ENCODE assay signal across 8 mouse cellular contexts in genomic region chr2:163657975-163658886, GRCm38 (mm10). TPM values are rescaled to one million over a fixed set of nuclear protein-coding genes. Genes with fewer than 3 reads are reported as not detected.
A peak's percentile ranks its signal among the peaks of the same experiment; 100 is the strongest.
DNase-seq lines count a peak whose midpoint lies in the region; ATAC-seq and TF ChIP-seq lines count a peak whose summit lies in the region.

Gene Pkig, plus strand, starts transcription at chr2:163658386.

- TF ChIP-seq POLR2A in CH12.LX (IDR thresholded peaks at IDR 0.05; ENCODE audit: low read depth, low read length), result peak; percentile 55; the same call in 1 of the 2 replicates

- peak; percentile 82 for ATAC-seq in heart, embryonic 14.5 days (ENCODE audit: insufficient number of reproducible peaks, insufficient read depth, low FRiP score, low read depth)
- peak; percentile 89 for ATAC-seq in liver, embryonic 14.5 days (ENCODE audit: insufficient read depth)
- peak; percentile 88 for ATAC-seq in stomach, embryonic 15.5 days (ENCODE audit: insufficient read depth, low FRiP score, low read depth)

- DNase-seq in CH12.LX (ENCODE audit: extremely low read depth), result peak; percentile 78
- peak; percentile 74 for DNase-seq in c-Kit-negative CD71-positive TER-119-positive erythroid progenitor cells, embryonic 14.5 days (ENCODE audit: low read depth, low spot score)
- DNase-seq in forebrain, embryonic 10.5 days (ENCODE audit: extremely low spot score, low spot score), result peak; percentile 84
- DNase-seq in kidney, postnatal 10 days, result peak; percentile 94
- peak; percentile 70 to 75 (median 70) for DNase-seq in liver, embryonic 14.5 days (ENCODE audit: low read depth in 3 of 3, low spot score in 3 of 3)
- DNase-seq in neural tube, embryonic 10.5 days (ENCODE audit: extremely low spot score, low spot score), result peak; percentile 92

- H3K27me3 ChIP-seq in CH12.LX (replicated peaks), result no peaks in the 10 kb centered on the region
- no peaks in the 10 kb centered on the region for H3K27me3 ChIP-seq in forebrain, embryonic 10.5 days (ENCODE audit: poor library complexity, severe bottlenecking)
- H3K27me3 ChIP-seq in heart, embryonic 14.5 days (ENCODE audit: control insufficient read depth, insufficient read depth, low read length), result no peaks in the 10 kb centered on the region
- H3K27me3 ChIP-seq in liver, embryonic 14.5 days (ENCODE audit: control insufficient read depth, insufficient read depth, low read length), result no peaks in the 10 kb centered on the region
- H3K27me3 ChIP-seq in stomach, embryonic 15.5 days (replicated peaks), result no peaks in the 10 kb centered on the region

- peak within 1 kb of the TSS; percentile 97 for H3K4me2 ChIP-seq in CH12.LX (ENCODE audit: insufficient read depth, low read depth, poor library complexity, severe bottlenecking)
- peak within 1 kb of the TSS; percentile 73 for H3K4me2 ChIP-seq in heart, embryonic 14.5 days (ENCODE audit: low read length)
- peak within 1 kb of the TSS; percentile 93 for H3K4me2 ChIP-seq in liver, embryonic 14.5 days (ENCODE audit: low read depth)
- peak within 1 kb of the TSS; percentile 81 for H3K4me2 ChIP-seq in stomach, embryonic 15.5 days

- H3K9ac ChIP-seq in CH12.LX (ENCODE audit: insufficient read depth, low read depth), result peak within 1 kb of the TSS; percentile 84
- peak within 1 kb of the TSS; percentile 92 for H3K9ac ChIP-seq in heart, embryonic 14.5 days (ENCODE audit: low read length)
- peak within 1 kb of the TSS; percentile 93 for H3K9ac ChIP-seq in liver, embryonic 14.5 days (replicated peaks)
- H3K9ac ChIP-seq in stomach, embryonic 15.5 days, result peak within 1 kb of the TSS; percentile 71

- dilution Hi-C loops in CH12.LX (cut with MboI; ENCODE audit: extremely low pct_ligation_motif_present, extremely low pct_unique_long_range_greater_than_20kb, low sequenced_read_pairs), result no loop called here

- H3K79me2 ChIP-seq in CH12.LX (replicated peaks; ENCODE audit: control insufficient read depth, extremely low read depth, insufficient read depth, poor library complexity, severe bottlenecking), result peaks cover 47% of the 10 kb centered on the region

- TF ChIP-seq CTCF in CH12.LX (conservative IDR thresholded peaks at IDR 0.05 in 1 of 2, IDR thresholded peaks at IDR 0.05 in 1 of 2; ENCODE audit: low read depth in 2 of 2, low read length in 2 of 2), result peak in 1 of 2 experiments; percentile 45; a peak in 2 of 4 replicates
- TF ChIP-seq CTCF in liver, embryonic 14.5 days (IDR thresholded peaks at IDR 0.05; ENCODE audit: low read depth), result peak; percentile 13; the same call in 1 of the 2 replicates

- under 1% methylated on average over 71 of the region's 71 CpGs for WGBS in forebrain, embryonic 10.5 days
- WGBS in heart, embryonic 14.5 days, result under 1% methylated on average over 71 of the region's 71 CpGs
- WGBS in liver, embryonic 14.5 days (ENCODE audit: insufficient replicate concordance), result under 1% methylated on average over 71 of the region's 71 CpGs
- under 1% methylated on average over 71 of the region's 71 CpGs for WGBS in stomach, embryonic 15.5 days

- H3K4me3 ChIP-seq in CH12.LX (replicated peaks in 1 of 3; ENCODE audit: low read depth in 2 of 3, low read length in 2 of 3, poor library complexity in 1 of 3), result peak within 1 kb of the TSS; percentile 86 to 94 (median 88)
- peak within 1 kb of the TSS; percentile 82 for H3K4me3 ChIP-seq in forebrain, embryonic 10.5 days
- peak within 1 kb of the TSS; percentile 85 to 91 for H3K4me3 ChIP-seq in heart, embryonic 14.5 days (ENCODE audit: control insufficient read depth in 1 of 2, insufficient read depth in 1 of 2, low read depth in 1 of 2, low read length in 2 of 2)
- peak within 1 kb of the TSS; percentile 90 to 96 for H3K4me3 ChIP-seq in liver, embryonic 14.5 days (ENCODE audit: insufficient read depth in 1 of 2, low read depth in 2 of 2, low read length in 2 of 2)
- H3K4me3 ChIP-seq in stomach, embryonic 15.5 days (replicated peaks), result peak within 1 kb of the TSS; percentile 85

- peak; percentile 11 for TF ChIP-seq RAD21 in CH12.LX (IDR thresholded peaks at IDR 0.05; ENCODE audit: low read depth, low read length)

- peak within 1 kb of the TSS; percentile 86 for H3K27ac ChIP-seq in CH12.LX (ENCODE audit: insufficient read depth, low read depth)
- H3K27ac ChIP-seq in forebrain, embryonic 10.5 days, result peak within 1 kb of the TSS; percentile 96
- H3K27ac ChIP-seq in heart, embryonic 14.5 days (replicated peaks in 1 of 2; ENCODE audit: control insufficient read depth in 1 of 2, insufficient read depth in 1 of 2, low read depth in 2 of 2, low read length in 2 of 2), result peak within 1 kb of the TSS; percentile 61 to 86
- peak within 1 kb of the TSS; percentile 65 for H3K27ac ChIP-seq in liver, embryonic 14.5 days
- H3K27ac ChIP-seq in stomach, embryonic 15.5 days, result peak within 1 kb of the TSS; percentile 77

- no peak for TF ChIP-seq EP300 in CH12.LX (IDR thresholded peaks at IDR 0.05; ENCODE audit: low read length)
- no peak for TF ChIP-seq EP300 in liver, embryonic 14.5 days (IDR thresholded peaks at IDR 0.05; ENCODE audit: low read depth)

- peaks cover 13 to 37% of the 10 kb centered on the region in 2 experiments for H3K4me1 ChIP-seq in CH12.LX (ENCODE audit: control insufficient read depth in 1 of 2, insufficient read depth in 2 of 2)
- peaks cover 36% of the 10 kb centered on the region for H3K4me1 ChIP-seq in forebrain, embryonic 10.5 days
- H3K4me1 ChIP-seq in heart, embryonic 14.5 days (ENCODE audit: control insufficient read depth in 2 of 2, insufficient read depth in 2 of 2, low read length in 2 of 2), result peaks cover 16 to 38% of the 10 kb centered on the region in 2 experiments
- peaks cover 19 to 32% of the 10 kb centered on the region in 2 experiments for H3K4me1 ChIP-seq in liver, embryonic 14.5 days (replicated peaks; ENCODE audit: control insufficient read depth in 2 of 2, insufficient read depth in 2 of 2, low read length in 1 of 2)
- H3K4me1 ChIP-seq in stomach, embryonic 15.5 days, result 0 out of 2 replicates have a peak, but pooled peaks cover 10% of the 10 kb centered on the region

- H3K36me3 ChIP-seq in CH12.LX (replicated peaks in 1 of 2; ENCODE audit: control insufficient read depth in 1 of 2, insufficient read depth in 1 of 2, low read length in 1 of 2), result peaks cover 0 to 19% of the 10 kb centered on the region in 2 experiments
- H3K36me3 ChIP-seq in forebrain, embryonic 10.5 days (replicated peaks), result 0 out of 2 replicates have a peak, but pooled peaks cover 7% of the 10 kb centered on the region
- no peaks in the 10 kb centered on the region for H3K36me3 ChIP-seq in heart, embryonic 14.5 days (ENCODE audit: control insufficient read depth, insufficient read depth, low read length)
- no peaks in the 10 kb centered on the region for H3K36me3 ChIP-seq in liver, embryonic 14.5 days (replicated peaks; ENCODE audit: control insufficient read depth, insufficient read depth, low read depth)
- no peaks in the 10 kb centered on the region for H3K36me3 ChIP-seq in stomach, embryonic 15.5 days

- in situ Hi-C loops in CH12.LX (cut with MboI; ENCODE audit: low pct_ligation_motif_present, low pct_unique_long_range_greater_than_20kb, low sequenced_read_pairs), result no loop called here

- H3K9me3 ChIP-seq in CH12.LX (replicated peaks; ENCODE audit: low read length), result peaks cover 4% of the 10 kb centered on the region
- H3K9me3 ChIP-seq in forebrain, embryonic 10.5 days, result 0 out of 2 replicates have a peak, but pooled peaks cover 3% of the 10 kb centered on the region
- no peaks in the 10 kb centered on the region for H3K9me3 ChIP-seq in heart, embryonic 14.5 days (ENCODE audit: control insufficient read depth, low read length)
- no peaks in the 10 kb centered on the region for H3K9me3 ChIP-seq in liver, embryonic 14.5 days (ENCODE audit: control insufficient read depth, low read length)
- H3K9me3 ChIP-seq in stomach, embryonic 15.5 days, result no peaks in the 10 kb centered on the region

TF ChIP-seq in CH12.LX, 34 proteins besides CTCF, POLR2A, EP300 and RAD21 (continues in another document):
- TF ChIP-seq HCFC1 (IDR thresholded peaks at IDR 0.05; ENCODE audit: low read depth, low read length), result peak; percentile 72
- no peak for TF ChIP-seq GABPA (IDR thresholded peaks at IDR 0.05; ENCODE audit: insufficient replicate concordance, low read depth, low read length)
- TF ChIP-seq POLR2AphosphoS2 (IDR thresholded peaks at IDR 0.05; ENCODE audit: low read depth, low read length), result no peak
- TF ChIP-seq USF1 (IDR thresholded peaks at IDR 0.05; ENCODE audit: low read depth, low read length), result no peak
- TF ChIP-seq NRF1 (IDR thresholded peaks at IDR 0.05; ENCODE audit: low read depth, low read length), result peak; percentile 41; the same call in 1 of the 2 replicates
- peak; percentile 90 for TF ChIP-seq SIN3A (IDR thresholded peaks at IDR 0.05; ENCODE audit: low read length)
- TF ChIP-seq UBTF (IDR thresholded peaks at IDR 0.05; ENCODE audit: low read depth, low read length), result peak; percentile 91
- no peak for TF ChIP-seq JUND (conservative IDR thresholded peaks at IDR 0.05; ENCODE audit: low read depth, low read length)
- no peak for TF ChIP-seq TBP (conservative IDR thresholded peaks at IDR 0.05; ENCODE audit: low read depth, low read length)
- TF ChIP-seq SMC3 (IDR thresholded peaks at IDR 0.05; ENCODE audit: low read depth, low read length), result peak; percentile 24; the same call in 1 of the 2 replicates
- peak; percentile 84 for TF ChIP-seq CHD2 (IDR thresholded peaks at IDR 0.05; ENCODE audit: low read length)
- TF ChIP-seq IRF4 (IDR thresholded peaks at IDR 0.05; ENCODE audit: low read depth, low read length), result peak; percentile 85
- TF ChIP-seq MAZ (IDR thresholded peaks at IDR 0.05; ENCODE audit: low read depth, low read length), result no peak
- 0 out of 2 replicates have a peak, but pooled peaks have one; percentile 45 for TF ChIP-seq MAX (IDR thresholded peaks at IDR 0.05; ENCODE audit: low read length)
- TF ChIP-seq ZC3H11A (IDR thresholded peaks at IDR 0.05; ENCODE audit: low read depth, low read length), result no peak
- no peak for TF ChIP-seq E2F4 (IDR thresholded peaks at IDR 0.05; ENCODE audit: insufficient replicate concordance, low read depth, low read length)
- TF ChIP-seq ETS1 (conservative IDR thresholded peaks at IDR 0.05; ENCODE audit: low read depth, low read length), result no peak
- no peak for TF ChIP-seq MAFK (IDR thresholded peaks at IDR 0.05; ENCODE audit: insufficient replicate concordance, low read length)
- TF ChIP-seq JUN (IDR thresholded peaks at IDR 0.05; ENCODE audit: insufficient read depth, low read depth, low read length), result no peak

RNA-seq across cellular contexts. Expression of gene Pkig, which starts in this region (rescaled TPM):
- total RNA-seq in CH12.LX (2012; rRNA removed) (225 and 253 TPM in 2 replicates), CH12.LX (2014; rRNA removed) (227 and 228 TPM in 2 replicates)
- 364 and 473 TPM in 2 replicates for polyA plus RNA-seq in CH12.LX (2012; ENCODE audit: insufficient read length, low read depth)
- 212 and 215 TPM in 2 replicates for polyA plus RNA-seq in forebrain, embryonic 10.5 days (2016; fragmentation: Nextera tagmentation; extraction: Ambion mirVana)
- polyA plus RNA-seq in heart, embryonic 14.5 days (2014; fragmentation: Nextera tagmentation; extraction: Ambion mirVana), result 324 and 359 TPM in 2 replicates
- polyA plus RNA-seq in liver, embryonic 14.5 days (2012; rRNA removed), result 50.9 and 52.3 TPM in 2 replicates
- 99.0 and 107 TPM in 2 replicates for polyA plus RNA-seq in liver, embryonic 14.5 days (2014; fragmentation: Nextera tagmentation; extraction: Ambion mirVana)
- 105 and 117 TPM in 2 replicates for polyA plus RNA-seq in stomach, embryonic 15.5 days (2015; fragmentation: Nextera tagmentation; extraction: Ambion mirVana)

Comparison
In these comparisons a context has a peak if more than half of its experiments do, and no peak if none do; other contexts are left out.
1. Peak in every context shown above with its lines: DNase-seq, ATAC-seq, H3K4me3 ChIP-seq and H3K27ac ChIP-seq.